Mouse (Mus musculus) liver, embryonic 18 days (tissue): ENCODE measurements around the gene Tcp11. TPM values are rescaled to one million over a fixed set of nuclear protein-coding genes. Genes with fewer than 3 reads are reported as not detected.

Experiments used
- polyA plus RNA-seq: library from polyadenylated mRNA; depleted of rRNA; stranded (reverse); fragments of >200 nt; gene quantifications from 2 replicates; pipeline ENCODE4 v1.2.3, GENCODE M21; 2012; rRNA removed

Gene Tcp11
- polyA plus RNA-seq, result 0.07 and 0.09 TPM in 2 replicates

DNA sequence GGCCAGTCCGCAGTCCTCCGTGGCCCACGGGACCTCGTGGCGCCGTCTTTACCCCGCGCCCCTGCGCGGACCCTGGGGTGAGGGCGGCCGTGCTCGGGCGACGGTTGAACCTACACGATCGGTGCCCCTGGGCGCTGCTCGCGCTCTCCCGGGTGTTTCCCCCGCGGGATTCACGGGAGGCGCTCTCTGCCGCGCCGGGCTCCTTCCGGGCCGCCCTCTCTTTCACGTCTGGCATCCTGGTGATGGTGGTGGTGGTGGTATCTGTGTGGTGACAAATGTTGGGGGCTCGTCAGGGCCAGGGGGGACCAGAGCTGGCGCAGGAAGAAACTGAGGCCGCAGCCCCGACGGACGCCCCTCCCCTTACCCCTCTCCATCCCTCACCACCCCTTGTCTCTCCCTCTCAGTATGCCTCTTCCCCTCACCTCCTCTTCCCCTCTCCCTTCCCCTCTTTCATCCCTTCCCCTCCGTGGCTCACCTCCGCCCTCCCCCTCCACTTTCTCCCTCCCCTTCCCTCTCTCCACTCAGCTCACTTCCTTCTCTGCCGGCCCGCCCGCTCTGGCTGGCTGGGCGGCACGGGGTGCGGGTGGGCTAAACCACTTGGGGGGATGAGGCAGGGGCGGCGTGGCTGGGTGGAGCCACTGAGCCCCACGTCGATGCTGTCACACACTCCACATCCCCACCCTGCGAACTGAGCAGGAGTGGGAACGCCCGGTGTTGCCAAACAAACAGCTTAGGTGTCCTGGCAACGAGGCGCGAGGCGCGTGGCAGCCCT lies at the start of gene Tcp11:
Tcp11 (minus strand) TSS at position 595 of the 772 bp plus-strand sequence.

Other genes starting within 250 kb of the Tcp11 start
- 59.6 and 73.4 TPM in 2 replicates for gene Snrpc, start 242.5 kb downstream of the Tcp11 start, polyA plus RNA-seq
- gene Uhrf1bp1, start 224.2 kb downstream of the Tcp11 start, polyA plus RNA-seq, result 4.3 and 5.4 TPM in 2 replicates
- 7.5 and 9.6 TPM in 2 replicates for gene Anks1, start 171.3 kb downstream of the Tcp11 start, polyA plus RNA-seq
- 12.1 and 13.3 TPM in 2 replicates for gene Taf11, start 170.8 kb downstream of the Tcp11 start, polyA plus RNA-seq
- gene Scube3, start 61.5 kb upstream of the Tcp11 start, polyA plus RNA-seq, result 0.22 and 0.28 TPM in 2 replicates
- gene Zfp523, start 96.5 kb upstream of the Tcp11 start, polyA plus RNA-seq, result 10.2 and 10.5 TPM in 2 replicates
- 7.8 and 11.5 TPM in 2 replicates for gene Def6, start 127.1 kb upstream of the Tcp11 start, polyA plus RNA-seq
- gene Ppard, start 152.1 kb upstream of the Tcp11 start, polyA plus RNA-seq, result 4.7 and 5.0 TPM in 2 replicates
- 3.1 and 3.8 TPM in 2 replicates for gene Fance, start 232.9 kb upstream of the Tcp11 start, polyA plus RNA-seq
- gene Rpl10a, start 247.8 kb upstream of the Tcp11 start, polyA plus RNA-seq, result 1,580 and 2,072 TPM in 2 replicates